Mouse (Mus musculus): ENCODE measurements around the gene Gm5244.

The Gm5244 gene

DNA sequence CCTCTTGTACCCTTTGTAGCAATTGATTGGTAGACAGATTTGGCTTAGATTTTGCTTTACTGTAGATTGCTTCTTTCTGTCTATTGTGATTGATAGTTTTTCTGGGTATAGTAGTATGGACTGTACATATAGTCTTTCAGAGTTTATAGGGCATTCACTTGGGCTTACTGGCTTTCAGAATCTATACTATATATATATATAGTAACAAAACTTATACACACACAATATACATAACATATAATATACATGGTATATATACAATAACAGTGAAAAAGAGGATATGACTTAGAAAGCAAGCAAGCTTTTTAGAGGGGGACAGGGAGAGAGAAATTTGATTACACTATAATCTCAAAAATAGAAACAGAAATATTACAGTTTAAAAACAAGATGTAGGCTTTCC is at the start of gene Gm5244:
Gene Gm5244, plus strand, starts transcription at position 301 of the 400 bp plus-strand sequence.
- DNase-seq = no peak

DNA sequence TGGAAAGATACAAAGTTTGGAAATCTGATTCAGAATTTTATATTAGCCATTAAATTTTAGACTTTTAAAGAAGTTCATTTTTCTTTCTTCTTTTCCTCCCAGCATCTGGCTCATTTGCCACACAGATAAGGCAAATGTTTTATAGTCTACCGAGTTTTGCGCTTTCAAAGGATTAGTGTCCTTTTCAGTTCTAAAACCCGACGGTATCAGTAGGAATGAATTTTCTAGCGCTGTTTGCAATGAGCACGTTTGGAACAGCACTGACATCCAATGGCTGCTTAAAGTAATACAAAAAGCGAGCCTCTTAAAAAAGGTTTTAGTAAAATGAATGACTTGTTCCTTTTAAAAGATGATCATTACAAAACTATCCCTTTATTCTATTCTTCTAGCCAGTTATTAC is 49.4 kb upstream of the Gm5244 start:
- peak; percentile 21 for DNase-seq

DNA sequence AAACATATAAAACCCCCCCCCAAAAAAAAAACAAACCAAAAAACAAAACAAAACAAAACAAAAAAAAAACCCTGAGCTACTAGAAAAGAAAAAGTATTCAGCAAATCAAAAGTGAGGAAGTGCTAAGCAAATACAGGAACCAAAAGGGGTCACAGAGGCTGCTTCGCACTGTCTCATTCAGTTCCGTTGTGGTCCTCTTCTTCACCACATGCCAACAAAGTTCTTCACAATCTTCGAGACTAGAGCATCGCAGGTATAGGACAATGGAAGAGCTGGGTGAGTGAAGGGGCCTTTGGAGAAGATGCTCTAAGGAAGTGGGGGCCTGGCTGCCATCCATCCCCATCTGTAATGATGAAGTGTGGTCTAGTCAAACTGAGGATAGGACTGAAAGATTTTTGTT is 48.1 kb upstream of the Gm5244 start:
- DNase-seq = peak; percentile 58

DNA sequence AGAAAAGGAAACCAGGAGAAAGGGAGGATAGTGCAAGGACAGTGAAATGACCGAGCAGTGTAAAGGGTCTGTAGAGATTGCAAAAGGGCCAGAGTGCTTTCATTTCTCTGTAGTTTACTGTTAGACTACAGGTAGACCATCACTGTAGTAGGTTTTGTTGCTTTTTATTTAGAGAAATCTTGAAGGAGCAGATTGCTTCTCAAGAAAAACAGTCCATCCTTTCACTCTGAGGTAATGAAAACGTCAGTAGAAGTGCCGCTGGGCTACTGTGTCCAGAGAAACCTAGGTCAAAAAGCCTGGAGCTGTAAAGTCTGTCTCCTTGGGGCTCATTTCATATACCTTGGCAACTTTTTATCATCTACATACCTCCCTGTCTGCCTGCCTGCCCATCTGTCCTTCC is 47.4 kb upstream of the Gm5244 start:
- no peak for DNase-seq

DNA sequence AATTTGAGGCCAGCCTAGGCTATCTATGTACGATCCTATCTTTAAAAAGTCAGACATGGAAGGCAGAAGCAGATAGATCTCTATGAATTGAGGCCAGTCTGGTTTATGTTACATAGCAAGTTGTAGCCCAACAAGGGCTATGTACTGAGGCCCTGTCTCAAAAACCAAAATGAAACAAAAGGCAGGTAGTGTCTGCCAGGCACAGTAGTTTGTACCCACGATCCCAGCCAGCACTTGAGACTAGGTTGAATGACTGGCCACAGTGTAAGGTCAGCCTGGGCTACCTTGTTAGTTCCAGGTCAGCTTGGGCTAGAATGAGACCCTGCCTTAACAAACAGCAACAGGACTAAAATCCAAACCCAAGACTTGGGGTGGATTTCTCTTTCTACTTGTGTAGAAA is 45.9 kb upstream of the Gm5244 start:
- DNase-seq = no peak

DNA sequence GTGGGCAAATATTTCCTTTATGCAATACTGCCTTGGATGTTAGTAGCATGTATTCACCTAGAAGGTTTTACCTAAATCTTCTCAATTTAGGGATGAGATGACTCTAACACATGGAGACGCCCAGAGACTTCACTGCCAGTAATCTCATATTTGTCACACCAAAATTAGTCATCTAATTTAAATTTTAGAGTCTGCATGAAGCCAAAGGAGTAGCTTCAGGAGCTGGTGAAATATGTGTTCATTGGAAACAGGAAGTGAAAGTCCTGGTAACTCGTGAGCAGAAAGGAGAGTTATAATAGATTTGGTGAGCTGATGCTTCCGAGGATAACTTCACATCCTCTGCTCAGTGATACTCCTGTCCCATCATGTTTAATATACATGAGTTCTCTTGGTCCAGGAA is 45.4 kb upstream of the Gm5244 start:
- DNase-seq = no peak

DNA sequence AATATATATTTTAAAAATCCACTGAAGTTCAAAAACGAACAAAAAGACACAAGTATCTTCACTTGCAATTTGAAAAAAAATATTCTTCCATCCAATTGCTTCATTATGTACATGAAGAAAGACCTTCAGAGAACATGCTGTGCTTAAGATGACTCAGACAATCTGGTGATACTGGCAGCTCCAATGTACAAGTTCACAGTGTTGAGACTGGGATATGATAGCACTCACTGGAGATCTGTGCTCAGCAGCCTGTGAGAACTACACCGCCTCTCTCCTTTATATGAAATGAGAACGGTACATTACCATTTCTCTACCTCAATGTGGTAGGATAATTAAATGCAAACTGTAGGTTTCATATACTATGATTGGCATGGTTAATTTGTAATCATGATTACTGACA is 43.7 kb upstream of the Gm5244 start:
- no peak for DNase-seq

DNA sequence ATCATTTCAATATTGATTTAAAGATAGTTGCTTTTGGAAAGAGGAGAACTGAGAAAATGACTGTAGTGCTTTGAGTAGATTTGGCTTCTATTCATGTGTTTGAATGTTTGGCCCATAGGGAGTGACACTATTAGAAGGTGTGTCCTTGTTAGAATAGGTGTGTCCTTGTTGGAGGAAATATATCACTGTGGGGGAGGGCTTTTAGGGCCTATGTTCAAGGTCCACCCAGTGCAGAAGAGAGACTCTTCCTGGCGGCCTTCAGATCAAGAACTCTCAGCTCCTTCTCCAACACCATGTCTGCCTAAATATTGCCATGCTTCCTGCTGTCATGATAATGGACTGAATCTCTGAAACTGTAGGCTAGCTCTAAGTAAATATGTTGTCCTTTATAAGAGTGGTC is 42.2 kb upstream of the Gm5244 start:
- DNase-seq = no peak

DNA sequence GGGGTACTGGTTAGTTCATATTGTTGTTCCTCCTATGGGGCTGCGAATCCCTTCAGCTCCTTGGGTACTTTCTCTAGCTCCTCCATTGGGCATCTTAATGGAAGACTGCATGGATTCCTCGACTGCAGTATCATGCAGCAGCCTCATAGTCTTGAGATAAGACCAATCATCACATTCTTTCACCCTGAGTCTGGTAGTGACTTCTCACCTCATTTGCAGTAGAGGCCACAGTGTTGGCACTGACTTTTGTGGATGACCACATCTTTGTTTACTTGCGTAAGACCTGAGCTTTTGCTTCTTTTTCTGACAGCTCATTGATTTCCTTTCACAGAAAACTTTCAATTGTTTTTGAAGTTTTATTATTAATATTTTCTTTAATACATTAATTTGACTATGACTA is 40.8 kb upstream of the Gm5244 start:
- DNase-seq = no peak

DNA sequence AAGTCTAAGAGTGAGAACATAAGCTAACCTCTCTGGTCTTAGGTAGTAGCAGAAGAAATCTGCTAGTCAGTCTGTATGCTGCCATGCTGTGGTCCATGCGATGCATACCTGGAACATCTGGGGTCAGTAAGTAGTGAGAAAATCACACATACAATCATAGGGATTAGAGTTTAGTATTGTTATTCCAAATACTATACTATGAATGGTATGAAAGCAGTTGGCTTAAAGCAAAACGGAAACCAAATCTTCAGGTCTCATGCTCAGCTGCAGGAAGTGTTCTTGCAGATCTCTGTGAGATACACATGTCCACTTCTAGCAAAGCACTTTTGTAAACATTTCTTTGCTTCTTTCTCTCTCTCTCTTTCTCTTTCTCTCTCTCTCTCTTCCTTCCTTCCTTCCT is 40.3 kb upstream of the Gm5244 start:
- peak; percentile 16 for DNase-seq

DNA sequence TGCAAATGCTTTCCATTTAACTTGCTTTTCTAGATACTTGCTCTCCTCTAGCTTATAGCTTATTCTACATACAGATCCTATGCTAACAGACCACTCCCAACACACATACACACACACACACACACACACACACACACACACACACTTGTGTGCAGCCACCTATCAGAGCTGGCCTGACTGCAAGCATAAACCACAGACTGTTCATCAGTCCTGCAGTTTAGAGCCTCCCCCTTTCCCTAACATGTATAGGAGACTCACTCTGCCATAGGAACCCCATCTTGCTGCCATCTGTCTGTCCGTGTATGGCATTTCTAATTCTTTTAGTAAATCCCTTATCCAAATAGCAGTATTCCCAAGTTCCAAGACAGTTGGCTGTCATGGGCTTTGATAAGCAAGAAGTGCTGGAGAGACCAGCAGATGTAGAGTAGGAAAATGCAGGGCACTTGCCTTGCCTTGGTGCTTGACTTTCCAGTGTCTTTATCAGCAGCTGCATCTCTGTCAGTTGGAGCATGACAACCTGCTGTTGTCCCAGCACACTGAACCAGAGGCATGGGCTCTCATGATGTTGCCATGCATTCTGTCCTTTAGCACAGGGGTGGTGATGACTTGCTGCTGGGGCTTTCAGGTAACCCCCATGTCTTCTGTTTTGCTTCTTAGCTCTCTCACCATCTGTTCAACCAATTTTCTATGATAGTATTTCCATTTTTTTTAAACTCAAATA is 33.7 kb upstream of the Gm5244 start:
- peak; percentile 7 for DNase-seq

DNA sequence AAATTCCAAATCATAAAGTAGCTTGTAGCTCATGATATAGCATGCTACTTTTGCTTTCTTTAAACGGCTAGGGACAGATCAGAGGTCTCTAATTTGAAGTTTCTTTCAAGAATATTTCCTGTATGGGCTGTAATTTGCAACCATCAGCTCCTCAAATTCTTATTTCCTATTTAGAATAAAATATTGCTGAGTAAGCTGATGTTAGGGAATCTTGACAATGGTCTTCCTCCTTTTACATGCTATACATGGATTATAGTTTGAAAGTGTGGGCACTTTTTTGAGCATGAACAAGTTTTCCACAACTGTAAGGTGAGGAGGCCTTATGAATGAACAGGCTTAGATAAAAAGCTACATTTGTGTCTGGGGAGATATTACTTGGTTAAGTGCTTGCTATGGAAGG is 32.6 kb upstream of the Gm5244 start:
- no peak for DNase-seq

DNA sequence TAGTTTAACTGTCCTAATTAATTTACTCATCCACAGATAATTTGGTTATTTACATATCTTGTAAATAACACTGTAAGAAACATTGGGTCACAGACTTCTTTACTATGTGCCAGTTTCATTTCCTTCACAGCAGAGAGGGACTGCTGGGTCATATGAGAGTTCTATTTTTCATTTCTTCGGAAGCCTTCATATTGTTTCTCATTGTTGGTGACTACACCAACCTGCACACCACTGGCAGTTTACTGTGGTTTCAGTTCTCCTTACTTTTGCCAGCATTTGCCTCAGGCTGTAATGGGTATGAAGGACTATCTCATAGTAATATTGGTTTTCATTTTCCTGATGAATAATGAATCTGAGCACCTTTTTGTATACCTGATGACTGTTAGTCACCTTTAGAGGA is 28.0 kb upstream of the Gm5244 start:
- DNase-seq = no peak

DNA sequence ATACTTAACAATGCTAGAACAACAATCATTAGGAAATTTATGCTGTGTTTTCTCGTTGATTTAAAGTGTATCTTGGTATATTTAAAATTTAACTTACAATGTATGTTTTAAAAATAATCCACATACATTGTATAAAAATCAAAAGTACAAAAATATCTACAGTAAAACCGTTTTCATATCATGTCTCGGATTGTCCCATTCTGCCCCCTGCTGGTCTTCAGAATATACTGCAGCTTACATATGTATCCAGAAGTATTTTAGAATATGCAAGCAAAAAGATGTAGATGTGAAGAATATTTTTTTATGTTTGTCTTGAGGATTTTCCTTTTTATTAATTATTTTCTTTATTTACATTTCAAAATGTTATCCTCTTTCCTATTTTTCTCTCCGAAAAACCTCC is 26.1 kb upstream of the Gm5244 start:
- peak; percentile 60 for DNase-seq

DNA sequence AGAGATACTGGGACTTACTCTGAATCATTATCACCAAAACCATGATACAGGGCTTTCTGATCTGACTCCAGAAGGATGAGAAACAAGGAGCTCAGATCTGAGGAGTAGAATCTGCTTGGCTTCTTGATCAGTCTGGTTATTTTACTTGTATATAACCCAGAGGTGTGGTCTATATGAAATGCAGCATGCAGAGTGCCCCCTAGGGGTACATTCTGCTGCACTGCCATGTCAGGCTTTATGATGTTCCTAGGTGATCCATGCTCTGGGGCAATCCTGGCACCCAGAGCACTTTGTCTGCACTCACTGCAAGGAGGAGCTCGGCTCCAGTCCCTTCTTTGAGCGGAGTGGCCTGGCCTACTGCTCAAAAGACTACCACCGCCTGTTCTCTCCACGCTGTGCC is 21.9 kb upstream of the Gm5244 start:
- peak; percentile 58 for DNase-seq

DNA sequence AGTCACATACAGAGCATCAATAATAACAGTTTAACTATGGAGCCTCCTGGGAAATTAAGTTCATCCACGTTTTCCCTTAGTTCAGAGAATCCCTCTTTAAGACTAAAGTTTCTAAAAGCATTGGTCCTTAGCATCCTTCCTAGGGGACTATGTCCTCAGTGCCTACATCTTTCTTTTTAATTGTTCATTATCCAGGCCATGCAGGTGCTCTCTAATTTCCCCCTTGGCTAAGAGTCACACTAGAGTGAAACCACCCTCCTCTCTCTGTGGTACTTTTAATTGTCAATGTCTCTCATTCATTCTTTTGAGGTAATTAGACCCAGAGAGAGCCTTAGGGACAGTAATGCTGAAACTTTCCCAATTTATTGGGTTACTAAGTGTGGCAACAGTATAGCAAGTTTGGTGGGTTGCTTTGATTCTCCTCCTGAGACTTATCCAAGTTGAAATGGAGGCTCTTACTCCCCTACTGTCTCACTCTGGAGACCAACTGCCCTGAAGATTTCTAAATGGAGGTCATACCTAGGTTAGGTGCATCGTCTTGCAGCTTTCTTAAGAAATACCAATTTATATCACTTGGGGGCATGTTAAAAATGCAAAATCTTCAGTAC is 15.6 kb upstream of the Gm5244 start:
- DNase-seq = no peak

DNA sequence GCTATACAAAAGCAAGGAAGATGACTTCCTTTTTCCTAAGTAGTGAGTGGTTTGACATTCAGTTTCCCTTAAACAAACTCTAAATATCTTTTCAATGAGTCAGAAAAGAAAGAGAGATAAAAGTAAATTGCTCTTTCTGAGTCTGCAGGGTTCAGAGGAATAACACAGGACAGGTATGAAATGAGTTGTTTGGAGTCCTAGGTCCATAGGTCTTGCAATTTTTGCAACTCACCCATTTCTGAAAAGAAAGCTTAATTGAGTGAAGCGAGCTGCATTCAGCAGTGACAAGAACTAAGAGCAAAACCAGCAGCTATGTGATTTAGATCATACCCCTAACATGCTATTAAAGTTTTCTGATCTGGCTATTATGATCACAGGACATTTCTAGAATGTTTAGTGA is 14.9 kb upstream of the Gm5244 start:
- DNase-seq = no peak

DNA sequence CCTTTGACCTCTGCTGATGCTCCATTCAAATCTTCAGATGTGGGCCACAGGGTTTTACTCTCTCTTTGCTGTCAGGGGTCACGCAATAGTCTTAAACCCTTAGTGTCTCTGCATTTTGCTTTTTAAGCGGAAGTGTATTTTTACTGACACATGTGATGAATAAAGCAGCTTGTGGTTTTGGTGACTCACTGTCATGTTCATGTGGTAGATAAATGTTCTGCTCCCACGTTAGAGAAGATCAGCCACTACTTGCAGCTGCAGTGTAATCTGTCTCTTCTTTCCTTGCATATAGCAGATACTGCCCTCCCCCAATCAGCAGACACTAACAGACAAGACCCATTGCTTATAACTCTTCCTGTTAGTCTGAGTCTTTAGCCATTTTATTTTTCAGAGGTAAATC is 12.9 kb upstream of the Gm5244 start:
- DNase-seq = peak; percentile 47

DNA sequence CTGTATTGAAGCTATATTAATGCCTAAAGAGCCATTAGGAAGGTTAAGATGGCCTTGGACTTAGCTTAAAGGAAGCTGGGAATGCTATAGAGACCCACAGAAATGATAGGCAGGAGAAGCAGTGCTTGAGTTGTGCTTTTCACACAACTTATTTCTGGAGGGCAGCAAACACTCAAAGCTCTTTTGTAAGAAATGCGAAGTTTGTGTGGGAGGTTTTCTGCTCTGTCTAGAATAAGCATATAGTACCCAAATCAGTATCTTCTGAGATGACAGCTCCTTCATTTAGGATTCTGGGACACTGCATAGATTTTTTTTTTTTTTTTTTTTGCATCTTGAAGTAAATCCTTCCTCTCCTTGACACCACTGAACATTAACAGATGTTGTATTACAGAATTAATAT is 8.0 kb upstream of the Gm5244 start:
- no peak for DNase-seq

DNA sequence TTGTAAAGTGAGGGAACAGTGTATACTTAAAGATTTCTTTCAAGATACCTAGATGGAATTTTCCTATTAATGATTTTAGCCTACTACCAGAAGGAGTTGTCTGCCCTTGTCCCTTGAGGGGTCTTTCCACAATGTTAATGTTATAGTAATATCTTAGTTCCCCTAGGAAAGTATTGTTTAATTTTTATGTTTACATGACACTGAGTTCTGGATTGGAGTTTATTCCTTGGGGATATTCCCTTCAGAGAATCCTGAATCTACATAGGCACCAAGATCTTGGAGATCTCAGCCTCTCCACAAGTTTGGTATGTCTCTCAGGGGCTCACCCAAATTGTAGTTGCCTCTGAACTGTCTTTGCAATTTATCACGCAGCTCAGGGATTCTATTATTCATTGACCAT is 10.5 kb downstream of the Gm5244 start, which contains the start of gene Olfr1444:
Gene Olfr1444, plus strand, starts transcription at position 301 of the 400 bp plus-strand sequence.
- no peak for DNase-seq

DNA sequence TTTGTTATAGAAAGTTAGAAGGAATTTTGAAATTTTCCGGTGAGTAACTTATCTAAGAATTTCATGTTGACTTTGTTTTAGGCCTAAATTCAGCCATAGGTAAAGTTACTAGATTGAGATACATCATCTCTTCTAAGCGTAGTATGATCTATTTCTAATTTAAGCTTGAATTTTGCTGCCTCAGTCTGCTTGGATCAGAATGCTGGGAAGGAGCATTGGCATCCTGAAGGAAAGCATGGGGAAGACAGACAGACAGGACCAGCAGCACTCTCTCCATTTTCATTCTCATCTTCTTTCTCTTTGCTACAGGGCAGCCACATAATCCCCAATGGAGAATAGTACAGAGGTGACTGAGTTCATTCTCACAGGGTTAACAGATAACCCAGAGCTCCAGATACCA is 37.1 kb downstream of the Gm5244 start, which contains the start of gene Olfr1445:
Gene Olfr1445, plus strand, starts transcription at position 301 of the 400 bp plus-strand sequence.
- no peak for DNase-seq

DNA sequence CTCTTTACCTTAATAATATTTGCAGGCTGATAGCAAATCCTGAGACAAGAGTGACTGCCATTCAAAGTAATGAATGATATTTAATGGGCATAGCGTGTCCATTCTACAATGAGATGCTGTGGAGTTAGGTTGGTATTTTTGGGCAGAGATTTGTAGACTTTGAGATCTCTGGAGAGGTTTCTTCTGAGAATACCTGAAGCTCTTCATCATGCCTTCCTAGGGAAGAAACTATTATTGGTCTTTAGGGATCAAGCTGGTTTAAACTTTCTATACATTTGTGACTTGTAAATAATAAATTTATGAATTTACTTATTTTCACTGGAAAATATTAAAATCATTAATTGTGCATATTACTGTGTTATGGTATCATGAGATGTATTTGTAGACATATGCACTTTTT is 46.9 kb downstream of the Gm5244 start, which contains the start of gene Olfr1446:
Gene Olfr1446, minus strand, starts transcription at position 101 of the 400 bp plus-strand sequence.
- DNase-seq = no peak

Measured in thymus, postnatal 14 days (tissue).